11 mouse cellular contexts compared by ENCODE assay signal in genomic region chr11:4264066-4264465, GRCm38 (mm10). TPM values are rescaled to one million over a fixed set of nuclear protein-coding genes. Genes with fewer than 3 reads are reported as not detected.
A peak's percentile ranks its signal among the peaks of the same experiment; 100 is the strongest.
DNase-seq lines count a peak whose midpoint lies in the region; ATAC-seq and TF ChIP-seq lines count a peak whose summit lies in the region.
"Had no signal": no experiment of that assay in that cellular context is flagged by ENCODE, and none has a peak within 500 bp of the region (broad histone marks: within the 10 kb centered on the region; RNA-seq: fewer than 3 reads in every experiment).

No protein-coding gene starts in this region.

- H3K27ac ChIP-seq in heart, embryonic 10.5 days: no peak overlapping the region
- H3K27ac ChIP-seq in heart, postnatal 0 days (ENCODE audit: low read depth): no peak overlapping the region
- H3K27ac ChIP-seq in forebrain, embryonic 12.5 days: no peak overlapping the region
- H3K27ac ChIP-seq: lung, embryonic 15.5 days had no signal

- no peak overlapping the region for H3K4me3 ChIP-seq in heart, embryonic 10.5 days
- peak overlapping the region; percentile 49 for H3K4me3 ChIP-seq in E14TG2a.4 (replicated peaks; ENCODE audit: low read length)
- no peak overlapping the region for H3K4me3 ChIP-seq in heart, postnatal 0 days (ENCODE audit: low read depth, low read length)
- no peak overlapping the region for H3K4me3 ChIP-seq in myocyte
- no peak overlapping the region for H3K4me3 ChIP-seq in forebrain, embryonic 12.5 days (replicated peaks)
- H3K4me3 ChIP-seq: lung, embryonic 15.5 days had no signal

- no peaks in the 10 kb centered on the region for H3K9me3 ChIP-seq in heart, embryonic 10.5 days
- H3K9me3 ChIP-seq in E14TG2a.4 (ENCODE audit: low read length): peaks cover 5% of the 10 kb centered on the region; the same call in 1 of the 2 replicates
- no peaks in the 10 kb centered on the region for H3K9me3 ChIP-seq in heart, postnatal 0 days (replicated peaks; ENCODE audit: control insufficient read depth, low read length)
- no peaks in the 10 kb centered on the region for H3K9me3 ChIP-seq in forebrain, embryonic 12.5 days
- H3K9me3 ChIP-seq: lung, embryonic 15.5 days had no signal

- peaks cover 75% of the 10 kb centered on the region for H3K27me3 ChIP-seq in heart, embryonic 10.5 days (ENCODE audit: insufficient read depth, poor library complexity, severe bottlenecking)
- peaks cover 37% of the 10 kb centered on the region for H3K27me3 ChIP-seq in E14TG2a.4 (ENCODE audit: insufficient read depth, low read length)
- H3K27me3 ChIP-seq in heart, postnatal 0 days (ENCODE audit: control insufficient read depth, insufficient read depth, low read length): peaks cover 33% of the 10 kb centered on the region
- no peaks in the 10 kb centered on the region for H3K27me3 ChIP-seq in myocyte (ENCODE audit: control insufficient read depth, insufficient read depth, insufficient read length)
- H3K27me3 ChIP-seq in forebrain, embryonic 12.5 days: peaks cover 63% of the 10 kb centered on the region

- no peaks in the 10 kb centered on the region for H3K36me3 ChIP-seq in heart, embryonic 10.5 days
- H3K36me3 ChIP-seq in E14TG2a.4 (ENCODE audit: insufficient read depth, low read length) (peaks cover 10% of the 10 kb centered on the region), myocyte (ENCODE audit: control insufficient read depth, insufficient read depth) (no peaks in the 10 kb centered on the region)
- H3K36me3 ChIP-seq in heart, postnatal 0 days (replicated peaks; ENCODE audit: control insufficient read depth, insufficient read depth, low read length): no peaks in the 10 kb centered on the region
- no peaks in the 10 kb centered on the region for H3K36me3 ChIP-seq in forebrain, embryonic 12.5 days (replicated peaks)
- H3K36me3 ChIP-seq: lung, embryonic 15.5 days had no signal

- no peak for TF ChIP-seq EP300 in heart, postnatal 0 days (IDR thresholded peaks at IDR 0.05; ENCODE audit: low read depth)

- DNase-seq in heart, adult 18-20 months: peak; percentile 68 to 80
- DNase-seq in heart, embryonic 10.5 days (ENCODE audit: low spot score): no peak
- DNase-seq in heart, postnatal 0 days (ENCODE audit: low spot score): peak; percentile 18
- DNase-seq in right cerebral cortex, postnatal 10 days (ENCODE audit: low spot score in 2 of 2): no peak
- DNase-seq: kidney, adult 11 months had no signal

- TF ChIP-seq POLR2A in myocyte (IDR thresholded peaks at IDR 0.05; ENCODE audit: insufficient read length, low read depth): no peak

- H3K9ac ChIP-seq in heart, postnatal 0 days (replicated peaks; ENCODE audit: low read depth, low read length): no peak overlapping the region
- H3K9ac ChIP-seq in forebrain, embryonic 12.5 days: no peak overlapping the region
- H3K9ac ChIP-seq: lung, embryonic 15.5 days had no signal

- 69% methylated on average over 7 of the region's 7 CpGs for WGBS in heart, embryonic 10.5 days
- WGBS in heart, postnatal 0 days: 63% methylated on average over 7 of the region's 7 CpGs
- WGBS in forebrain, embryonic 12.5 days: 76% methylated on average over 7 of the region's 7 CpGs

- TF ChIP-seq CTCF in E14TG2a.4 (conservative IDR thresholded peaks at IDR 0.05; ENCODE audit: low read length): no peak
- no peak for TF ChIP-seq CTCF in heart, postnatal 0 days (IDR thresholded peaks at IDR 0.05; ENCODE audit: low read depth)

- no peak overlapping the region for H3ac ChIP-seq in myocyte (ENCODE audit: control insufficient read depth, insufficient read length)

- no peak overlapping the region for H3K4me2 ChIP-seq in heart, postnatal 0 days (ENCODE audit: low read depth, low read length)
- H3K4me2 ChIP-seq in myocyte (ENCODE audit: low read depth): peak overlapping the region; percentile 46
- H3K4me2 ChIP-seq in forebrain, embryonic 12.5 days: no peak overlapping the region
- H3K4me2 ChIP-seq: lung, embryonic 15.5 days had no signal

- H3K4me1 ChIP-seq in heart, embryonic 10.5 days: peaks cover 59% of the 10 kb centered on the region
- peaks cover 80% of the 10 kb centered on the region for H3K4me1 ChIP-seq in E14TG2a.4 (replicated peaks; ENCODE audit: low read depth, low read length)
- H3K4me1 ChIP-seq in heart, postnatal 0 days (ENCODE audit: control insufficient read depth, insufficient read depth): peaks cover 39% of the 10 kb centered on the region
- peaks cover 32% of the 10 kb centered on the region for H3K4me1 ChIP-seq in forebrain, embryonic 12.5 days

- ATAC-seq in heart, postnatal 0 days (ENCODE audit: insufficient read depth, low read depth): no peak
- ATAC-seq in forebrain, embryonic 12.5 days (ENCODE audit: low FRiP score): no peak
- no peak for ATAC-seq in erythroblast, adult 5-6 weeks (replicated peaks; ENCODE audit: low FRiP score, poor library complexity, severe bottlenecking)

- H3K79me2 ChIP-seq in myocyte (ENCODE audit: control insufficient read depth, insufficient read depth): peaks cover 5% of the 10 kb centered on the region

TF ChIP-seq in myocyte, 11 proteins besides CTCF, POLR2A, EP300 and RAD21:
- TF ChIP-seq TCF3 (IDR thresholded peaks at IDR 0.05; ENCODE audit: insufficient read length, low read depth) (no peak), MYOD1 (IDR thresholded peaks at IDR 0.05; ENCODE audit: control insufficient read depth in 1 of 3, insufficient read length in 2 of 3, low read depth in 2 of 3) (peak in 1 of 3 experiments; percentile 3)

RNA-seq across cellular contexts. Expression of gene Lif, which starts 6.7 kb away (rescaled TPM):
- under 1 TPM; 0.10 TPM for total RNA-seq in heart, adult 18-20 months (2021)
- 0.11 and 0.21 TPM in 2 replicates for polyA plus RNA-seq in heart, embryonic 10.5 days (2016; fragmentation: Nextera tagmentation; extraction: Ambion mirVana)
- 0.54 and 0.73 TPM in 2 replicates for total RNA-seq in heart, postnatal 0 days (2014; rRNA removed; ENCODE audit: low replicate concordance)
- 0.32 and 0.71 TPM in 2 replicates for polyA plus RNA-seq in heart, postnatal 0 days (2015; fragmentation: Nextera tagmentation; extraction: Ambion mirVana)
- 5.2 TPM for polyA plus RNA-seq in myocyte (2012; fragmentation: generic; extraction: Trizol)
- polyA plus RNA-seq in forebrain, embryonic 12.5 days (2016; fragmentation: Nextera tagmentation; extraction: Ambion mirVana): 0.06 TPM in 1 of 2 replicates, not detected in the other
- not detected in 2 replicates for total RNA-seq in erythroblast, adult 5-6 weeks (2015; ENCODE audit: low replicate concordance)
- total RNA-seq in erythroblast, adult 5-6 weeks (2017; ENCODE audit: low replicate concordance): not detected in 2 replicates

RNA-seq across cellular contexts. Expression of gene Osm, which starts 27.8 kb away (rescaled TPM):
- under 1 TPM in 1 of 2 experiments, not detected in 1; 0.15 TPM for total RNA-seq in heart, adult 18-20 months (2021)
- polyA plus RNA-seq in heart, embryonic 10.5 days (2016; fragmentation: Nextera tagmentation; extraction: Ambion mirVana): 0.05 and 0.06 TPM in 2 replicates
- 0.84 TPM in 1 of 2 replicates, not detected in the other for total RNA-seq in heart, postnatal 0 days (2014; rRNA removed; ENCODE audit: low replicate concordance)
- 0.10 TPM in 1 of 2 replicates, not detected in the other for polyA plus RNA-seq in heart, postnatal 0 days (2015; fragmentation: Nextera tagmentation; extraction: Ambion mirVana)
- polyA plus RNA-seq in myocyte (2012; fragmentation: generic; extraction: Trizol): not detected
- polyA plus RNA-seq in forebrain, embryonic 12.5 days (2016; fragmentation: Nextera tagmentation; extraction: Ambion mirVana): not detected in 2 replicates
- total RNA-seq in erythroblast, adult 5-6 weeks (2015; ENCODE audit: low replicate concordance): 2.1 and 4.4 TPM in 2 replicates
- 2.1 and 6.4 TPM in 2 replicates for total RNA-seq in erythroblast, adult 5-6 weeks (2017; ENCODE audit: low replicate concordance)
- total RNA-seq: left cerebral cortex, postnatal 14 days had no signal

RNA-seq across cellular contexts. Expression of gene Castor1, which starts 46.0 kb away (rescaled TPM):
- total RNA-seq in heart, adult 18-20 months (2021): 1 to 10 TPM; 5.7 to 5.9 TPM
- polyA plus RNA-seq in heart, embryonic 10.5 days (2016; fragmentation: Nextera tagmentation; extraction: Ambion mirVana): 1.5 and 1.7 TPM in 2 replicates
- 25.1 and 32.6 TPM in 2 replicates for total RNA-seq in heart, postnatal 0 days (2014; rRNA removed; ENCODE audit: low replicate concordance)
- polyA plus RNA-seq in heart, postnatal 0 days (2015; fragmentation: Nextera tagmentation; extraction: Ambion mirVana): 8.1 and 8.4 TPM in 2 replicates
- 3.1 TPM for polyA plus RNA-seq in myocyte (2012; fragmentation: generic; extraction: Trizol)
- polyA plus RNA-seq in forebrain, embryonic 12.5 days (2016; fragmentation: Nextera tagmentation; extraction: Ambion mirVana): 1.8 and 2.2 TPM in 2 replicates
- not detected in 2 replicates for total RNA-seq in erythroblast, adult 5-6 weeks (2015; ENCODE audit: low replicate concordance)
- not detected in 2 replicates for total RNA-seq in erythroblast, adult 5-6 weeks (2017; ENCODE audit: low replicate concordance)

Comparison
In these comparisons a context has a peak if more than half of its experiments do, and no peak if none do; other contexts are left out.
1. DNase-seq: peak in heart, adult 18-20 months (2 of 2) and heart, postnatal 0 days (single experiment); none in heart, embryonic 10.5 days (single experiment) and right cerebral cortex, postnatal 10 days (0 of 2).